Mouse (Mus musculus): ENCODE results near the gene Notch4. TPM values are rescaled to one million over a fixed set of nuclear protein-coding genes. Genes with fewer than 3 reads are reported as not detected.

The Notch4 gene
- polyA plus RNA-seq, 1 experiment from 2014 or later, result 11.1 TPM

GRCm38 (mm10) chr17:34626062-34626772, 62.1 kb downstream of the Notch4 start:
- WGBS, result 51% methylated on average over 16 of the region's 16 CpGs
- Histone ChIP-seq H3K4me2 (replicated peaks) (peak overlapping the region; percentile 85), H3K4me1 (replicated peaks; ENCODE audit: control insufficient read depth, insufficient read depth, low read length) (peaks cover 37% of the 10 kb centered on the region), H3K4me3 (replicated peaks; ENCODE audit: low read length) (peak overlapping the region; percentile 74), H3K27ac (peak overlapping the region; percentile 90; the same call in 1 of the 2 replicates), H3K36me3 (replicated peaks; ENCODE audit: control insufficient read depth, insufficient read depth) (peaks cover 36% of the 10 kb centered on the region), H3K9me3 (ENCODE audit: control insufficient read depth, low read length) (no peaks in the 10 kb centered on the region), H3K9ac (peak overlapping the region; percentile 72), H3K27me3 (ENCODE audit: control insufficient read depth, insufficient read depth, low read length) (peaks cover 12% of the 10 kb centered on the region)
- ATAC-seq (ENCODE audit: low FRiP score) (no peak), DNase-seq (ENCODE audit: low spot score) (no peak)

GRCm38 (mm10) chr17:34626773-34627092, 62.7 kb downstream of the Notch4 start:
- H3K4me1 ChIP-seq (replicated peaks; ENCODE audit: control insufficient read depth, insufficient read depth, low read length), result peaks cover 42% of the 10 kb centered on the region
- no peak for DNase-seq (ENCODE audit: low spot score)
- no peaks in the 10 kb centered on the region for H3K9me3 ChIP-seq (ENCODE audit: control insufficient read depth, low read length)
- WGBS, result under 1% methylated on average over 18 of the region's 18 CpGs
- peak; percentile 5; the same call in 1 of the 2 replicates for ATAC-seq (ENCODE audit: low FRiP score)
- H3K27me3 ChIP-seq (ENCODE audit: control insufficient read depth, insufficient read depth, low read length), result peaks cover 17% of the 10 kb centered on the region
- H3K27ac ChIP-seq, result peak overlapping the region; percentile 90
- peak overlapping the region; percentile 85 for H3K4me2 ChIP-seq (replicated peaks)
- H3K4me3 ChIP-seq (replicated peaks; ENCODE audit: low read length), result peak overlapping the region; percentile 74
- peaks cover 31% of the 10 kb centered on the region for H3K36me3 ChIP-seq (replicated peaks; ENCODE audit: control insufficient read depth, insufficient read depth)
- H3K9ac ChIP-seq, result peak overlapping the region; percentile 72

GRCm38 (mm10) chr17:34627093-34627942, 63.2 kb downstream of the Notch4 start:
- Histone ChIP-seq H3K9ac (peak overlapping the region; percentile 72), H3K4me3 (replicated peaks; ENCODE audit: low read length) (peak overlapping the region; percentile 74), H3K27ac (peak overlapping the region; percentile 90), H3K4me1 (replicated peaks; ENCODE audit: control insufficient read depth, insufficient read depth, low read length) (peaks cover 46% of the 10 kb centered on the region), H3K36me3 (replicated peaks; ENCODE audit: control insufficient read depth, insufficient read depth) (peaks cover 25% of the 10 kb centered on the region), H3K27me3 (ENCODE audit: control insufficient read depth, insufficient read depth, low read length) (peaks cover 22% of the 10 kb centered on the region), H3K4me2 (replicated peaks) (peak overlapping the region; percentile 85), H3K9me3 (ENCODE audit: control insufficient read depth, low read length) (no peaks in the 10 kb centered on the region)
- peak; percentile 83 for DNase-seq (ENCODE audit: low spot score)
- WGBS, result under 1% methylated on average over 43 of the region's 45 CpGs
- peak; percentile 85 for ATAC-seq (ENCODE audit: low FRiP score)

GRCm38 (mm10) chr17:34627943-34628643, 64.0 kb downstream of the Notch4 start, which contains the start of gene Ppt2:
Gene Ppt2 (minus strand): TSS chr17:34628510.
- DNase-seq (ENCODE audit: low spot score) (no peak), ATAC-seq (ENCODE audit: low FRiP score) (peak; percentile 9; the same call in 1 of the 2 replicates)
- Histone ChIP-seq H3K27me3 (ENCODE audit: control insufficient read depth, insufficient read depth, low read length) (peaks cover 23% of the 10 kb centered on the region), H3K4me1 (replicated peaks; ENCODE audit: control insufficient read depth, insufficient read depth, low read length) (peaks cover 46% of the 10 kb centered on the region), H3K27ac (peak within 1 kb of the TSS; percentile 90), H3K4me2 (replicated peaks) (peak within 1 kb of the TSS; percentile 85), H3K9me3 (ENCODE audit: control insufficient read depth, low read length) (no peaks in the 10 kb centered on the region), H3K9ac (peak within 1 kb of the TSS; percentile 72), H3K4me3 (replicated peaks; ENCODE audit: low read length) (peak within 1 kb of the TSS; percentile 74), H3K36me3 (replicated peaks; ENCODE audit: control insufficient read depth, insufficient read depth) (peaks cover 17% of the 10 kb centered on the region)
- 5% methylated on average over 29 of the region's 29 CpGs for WGBS

GRCm38 (mm10) chr17:34628644-34628967, 64.5 kb downstream of the Notch4 start:
- Histone ChIP-seq H3K9ac (peak overlapping the region; percentile 72), H3K27ac (peak overlapping the region; percentile 90), H3K27me3 (ENCODE audit: control insufficient read depth, insufficient read depth, low read length) (peaks cover 23% of the 10 kb centered on the region), H3K4me3 (replicated peaks; ENCODE audit: low read length) (peak overlapping the region; percentile 74), H3K4me1 (replicated peaks; ENCODE audit: control insufficient read depth, insufficient read depth, low read length) (peaks cover 46% of the 10 kb centered on the region), H3K4me2 (replicated peaks) (peak overlapping the region; percentile 85), H3K9me3 (ENCODE audit: control insufficient read depth, low read length) (no peaks in the 10 kb centered on the region), H3K36me3 (replicated peaks; ENCODE audit: control insufficient read depth, insufficient read depth) (peaks cover 13% of the 10 kb centered on the region; the same call in 1 of the 2 replicates)
- WGBS, result 25% methylated on average over 5 of the region's 5 CpGs
- ATAC-seq (ENCODE audit: low FRiP score), result no peak
- no peak for DNase-seq (ENCODE audit: low spot score)

- peaks cover 46% of the 10 kb centered on the region for H3K4me1 ChIP-seq (replicated peaks; ENCODE audit: control insufficient read depth, insufficient read depth, low read length)
- 0% methylated on average over 16 of the region's 16 CpGs for WGBS
- ATAC-seq (ENCODE audit: low FRiP score), result peak; percentile 56
Measured at GRCm38 (mm10) chr17:34629221-34629751, 65.2 kb downstream of the Notch4 start, which contains the start of gene Prrt1. Gene Prrt1 (plus strand): TSS chr17:34629533.

GRCm38 (mm10) chr17:34629796-34630603, 65.9 kb downstream of the Notch4 start:
- DNase-seq (ENCODE audit: low spot score), result no peak
- peak overlapping the region; percentile 90; the same call in 1 of the 2 replicates for H3K27ac ChIP-seq
- WGBS, result 13% methylated on average over 12 of the region's 12 CpGs
- peak overlapping the region; percentile 85 for H3K4me2 ChIP-seq (replicated peaks)
- H3K9me3 ChIP-seq (ENCODE audit: control insufficient read depth, low read length), result no peaks in the 10 kb centered on the region
- no peak for ATAC-seq (ENCODE audit: low FRiP score)
- 0 out of 2 replicates have a peak, but pooled peaks cover 5% of the 10 kb centered on the region for H3K36me3 ChIP-seq (replicated peaks; ENCODE audit: control insufficient read depth, insufficient read depth)
- H3K4me3 ChIP-seq (replicated peaks; ENCODE audit: low read length), result peak overlapping the region; percentile 74
- peaks cover 46% of the 10 kb centered on the region for H3K4me1 ChIP-seq (replicated peaks; ENCODE audit: control insufficient read depth, insufficient read depth, low read length)
- peaks cover 23% of the 10 kb centered on the region for H3K27me3 ChIP-seq (ENCODE audit: control insufficient read depth, insufficient read depth, low read length)
- peak overlapping the region; percentile 72 for H3K9ac ChIP-seq

More at GRCm38 (mm10) chr17:34629221-34629751, 65.2 kb downstream of the Notch4 start, which contains the start of gene Prrt1:
- H3K9ac ChIP-seq, result peak within 1 kb of the TSS; percentile 72
- peak; percentile 68 for DNase-seq (ENCODE audit: low spot score)
- peak within 1 kb of the TSS; percentile 85 for H3K4me2 ChIP-seq (replicated peaks)
- no peaks in the 10 kb centered on the region for H3K9me3 ChIP-seq (ENCODE audit: control insufficient read depth, low read length)
- peak within 1 kb of the TSS; percentile 90 for H3K27ac ChIP-seq
- H3K4me3 ChIP-seq (replicated peaks; ENCODE audit: low read length), result peak within 1 kb of the TSS; percentile 74
- peaks cover 23% of the 10 kb centered on the region for H3K27me3 ChIP-seq (ENCODE audit: control insufficient read depth, insufficient read depth, low read length)
- H3K36me3 ChIP-seq (replicated peaks; ENCODE audit: control insufficient read depth, insufficient read depth), result peaks cover 7% of the 10 kb centered on the region; the same call in 1 of the 2 replicates

GRCm38 (mm10) chr17:34630761-34631301, 66.8 kb downstream of the Notch4 start:
- H3K9ac ChIP-seq, result peak overlapping the region; percentile 72
- no peak overlapping the region for H3K27ac ChIP-seq
- ATAC-seq (ENCODE audit: low FRiP score) (no peak), DNase-seq (ENCODE audit: low spot score) (no peak)
- no peaks in the 10 kb centered on the region for H3K9me3 ChIP-seq (ENCODE audit: control insufficient read depth, low read length)
- H3K27me3 ChIP-seq (ENCODE audit: control insufficient read depth, insufficient read depth, low read length), result peaks cover 23% of the 10 kb centered on the region
- H3K4me2 ChIP-seq (replicated peaks), result peak overlapping the region; percentile 85
- WGBS, result 3% methylated on average over 47 of the region's 48 CpGs
- no peaks in the 10 kb centered on the region for H3K36me3 ChIP-seq (replicated peaks; ENCODE audit: control insufficient read depth, insufficient read depth)
- peak overlapping the region; percentile 74 for H3K4me3 ChIP-seq (replicated peaks; ENCODE audit: low read length)
- H3K4me1 ChIP-seq (replicated peaks; ENCODE audit: control insufficient read depth, insufficient read depth, low read length), result peaks cover 46% of the 10 kb centered on the region

Measured in hindbrain, embryonic 14.5 days (tissue).